Comparison of ENCODE assay signal across 8 mouse cellular contexts in genomic region chr13:64152671-64153082, GRCm38 (mm10). TPM values are rescaled to one million over a fixed set of nuclear protein-coding genes. Genes with fewer than 3 reads are reported as not detected.
DNase-seq lines count a peak whose midpoint lies in the region; ATAC-seq and TF ChIP-seq lines count a peak whose summit lies in the region.

No protein-coding gene starts in this region.

- H3K9ac ChIP-seq in kidney, embryonic 14.5 days (ENCODE audit: low read depth, low read length): peak overlapping the region; percentile 82
- H3K9ac ChIP-seq in MEL (ENCODE audit: control insufficient read depth, low read depth, low read length, poor library complexity, severe bottlenecking): peak overlapping the region; percentile 96
- H3K9ac ChIP-seq in forebrain, embryonic 13.5 days: peak overlapping the region; percentile 80

- WGBS in kidney, embryonic 14.5 days: 0% methylated on average over 59 of the region's 61 CpGs
- under 1% methylated on average over 52 of the region's 61 CpGs for WGBS in forebrain, embryonic 13.5 days

- no peaks in the 10 kb centered on the region for H3K27me3 ChIP-seq in kidney, embryonic 14.5 days (ENCODE audit: control insufficient read depth, insufficient read depth, low read length)
- H3K27me3 ChIP-seq in MEL (ENCODE audit: control insufficient read depth in 1 of 2, insufficient read depth in 2 of 2, low read length in 2 of 2) (peaks cover 0 to 7% of the 10 kb centered on the region in 2 experiments; a peak in 2 of 4 replicates), myocyte (ENCODE audit: control insufficient read depth, insufficient read depth, insufficient read length) (no peaks in the 10 kb centered on the region)
- peaks cover 3% of the 10 kb centered on the region; the same call in 1 of the 2 replicates for H3K27me3 ChIP-seq in forebrain, embryonic 13.5 days

- H3K36me3 ChIP-seq in kidney, embryonic 14.5 days (ENCODE audit: control insufficient read depth, insufficient read depth, low read length): no peaks in the 10 kb centered on the region
- H3K36me3 ChIP-seq in MEL (ENCODE audit: control insufficient read depth in 1 of 2, insufficient read depth in 2 of 2, low read length in 2 of 2) (peaks cover 1 to 23% of the 10 kb centered on the region in 2 experiments; a peak in 3 of 4 replicates), myocyte (ENCODE audit: control insufficient read depth, insufficient read depth) (no peaks in the 10 kb centered on the region)
- no peaks in the 10 kb centered on the region for H3K36me3 ChIP-seq in forebrain, embryonic 13.5 days (ENCODE audit: poor library complexity, severe bottlenecking)

- H3K4me2 ChIP-seq in kidney, embryonic 14.5 days (replicated peaks; ENCODE audit: low read depth, low read length): peak overlapping the region; percentile 57
- H3K4me2 ChIP-seq in forebrain, embryonic 13.5 days: peak overlapping the region; percentile 87
- H3K4me2 ChIP-seq in myocyte (ENCODE audit: low read depth): peak overlapping the region; percentile 54

- peak; percentile 21 for ATAC-seq in kidney, embryonic 14.5 days (ENCODE audit: low FRiP score, low TSS enrichment)
- peak; percentile 44 for ATAC-seq in forebrain, embryonic 13.5 days

- no peak for TF ChIP-seq RAD21 in MEL (IDR thresholded peaks at IDR 0.05; ENCODE audit: low read depth, low read length)

- H3K4me3 ChIP-seq in kidney, embryonic 14.5 days (ENCODE audit: low read length): peak overlapping the region; percentile 83
- peak overlapping the region; percentile 62 to 63 for H3K4me3 ChIP-seq in MEL (ENCODE audit: control insufficient read depth in 1 of 2, insufficient read depth in 1 of 2, low read depth in 2 of 2, low read length in 2 of 2)
- peak overlapping the region; percentile 88 for H3K4me3 ChIP-seq in forebrain, embryonic 13.5 days
- H3K4me3 ChIP-seq in myocyte: peak overlapping the region; percentile 37

- H3ac ChIP-seq in myocyte (ENCODE audit: control insufficient read depth, insufficient read length): peak overlapping the region; percentile 40

- H3K4me1 ChIP-seq in kidney, embryonic 14.5 days (ENCODE audit: control insufficient read depth, insufficient read depth, low read length): peaks cover 17% of the 10 kb centered on the region; the same call in 1 of the 2 replicates
- peaks cover 3 to 10% of the 10 kb centered on the region in 2 experiments; a peak in 3 of 4 replicates for H3K4me1 ChIP-seq in MEL (ENCODE audit: control insufficient read depth in 1 of 2, insufficient read depth in 2 of 2, low read length in 2 of 2)
- peaks cover 29% of the 10 kb centered on the region for H3K4me1 ChIP-seq in forebrain, embryonic 13.5 days

- no peaks in the 10 kb centered on the region for H3K9me3 ChIP-seq in kidney, embryonic 14.5 days (ENCODE audit: control insufficient read depth, low read length)
- no peaks in the 10 kb centered on the region for H3K9me3 ChIP-seq in MEL (replicated peaks; ENCODE audit: insufficient read depth, low read length)
- H3K9me3 ChIP-seq in forebrain, embryonic 13.5 days (replicated peaks): no peaks in the 10 kb centered on the region

- H3K27ac ChIP-seq in kidney, embryonic 14.5 days (ENCODE audit: low read depth, low read length): peak overlapping the region; percentile 73
- H3K27ac ChIP-seq in MEL (ENCODE audit: control insufficient read depth, low read depth, low read length): peak overlapping the region; percentile 95
- peak overlapping the region; percentile 87 for H3K27ac ChIP-seq in forebrain, embryonic 13.5 days

- no peak for TF ChIP-seq EP300 in MEL (IDR thresholded peaks at IDR 0.05; ENCODE audit: low read depth in 1 of 2, low read length in 2 of 2)

- intact Hi-C loops in left cerebral cortex, postnatal 4 days (cut with DNase I): no loop called here

- TF ChIP-seq POLR2A in MEL (IDR thresholded peaks at IDR 0.05; ENCODE audit: control insufficient read depth in 1 of 2, insufficient read depth in 1 of 2, low read depth in 1 of 2, low read length in 2 of 2, poor library complexity in 1 of 2): peak in 1 of 2 experiments; percentile 74; a peak in 1 of 4 replicates
- no peak for TF ChIP-seq POLR2A in myocyte (IDR thresholded peaks at IDR 0.05; ENCODE audit: insufficient read length, low read depth)

- DNase-seq in kidney, adult 9 months: no peak
- DNase-seq in MEL (ENCODE audit: low read depth, low spot score): peak; percentile 63
- peak; percentile 48 for DNase-seq in left cerebral cortex, postnatal 4 days
- no peak for DNase-seq in adrenal gland, postnatal 36 days
- DNase-seq in kidney, postnatal 4 days: no peak

- no peak for TF ChIP-seq CTCF in MEL (IDR thresholded peaks at IDR 0.05 in 2 of 3, conservative IDR thresholded peaks at IDR 0.05 in 1 of 3; ENCODE audit: control insufficient read depth in 1 of 3, insufficient read depth in 1 of 3, low read depth in 2 of 3, low read length in 3 of 3, poor library complexity in 1 of 3, severe bottlenecking in 1 of 3)

- H3K79me2 ChIP-seq in MEL (ENCODE audit: control insufficient read depth, insufficient read depth, low read length, poor library complexity): peaks cover 42% of the 10 kb centered on the region
- H3K79me2 ChIP-seq in myocyte (ENCODE audit: control insufficient read depth, insufficient read depth): peaks cover 46% of the 10 kb centered on the region

TF ChIP-seq in MEL, 35 proteins besides CTCF, POLR2A, EP300 and RAD21:
- TF ChIP-seq JUND (IDR thresholded peaks at IDR 0.05; ENCODE audit: low read depth, low read length) (no peak), USF2 (IDR thresholded peaks at IDR 0.05; ENCODE audit: borderline replicate concordance in 1 of 2, insufficient read depth in 1 of 2, low read depth in 1 of 2, low read length in 2 of 2) (no peak), E2F4 (IDR thresholded peaks at IDR 0.05; ENCODE audit: borderline replicate concordance, low read depth, low read length) (no peak), GATA1 (IDR thresholded peaks at IDR 0.05; ENCODE audit: low read depth, low read length) (no peak), MAX (IDR thresholded peaks at IDR 0.05; ENCODE audit: low read length) (no peak), TAL1 (IDR thresholded peaks at IDR 0.05; ENCODE audit: low read length) (no peak)

TF ChIP-seq in myocyte, 11 proteins besides CTCF, POLR2A, EP300 and RAD21:
- no peak for TF ChIP-seq POLR2AphosphoS2 (IDR thresholded peaks at IDR 0.05; ENCODE audit: insufficient read length, low read depth)
- TF ChIP-seq SRF (IDR thresholded peaks at IDR 0.05; ENCODE audit: control insufficient read depth, insufficient read length, low read depth): no peak
- TF ChIP-seq MAX (IDR thresholded peaks at IDR 0.05; ENCODE audit: low read depth): no peak
- no peak for TF ChIP-seq REST (IDR thresholded peaks at IDR 0.05; ENCODE audit: insufficient read depth, insufficient read length)
- no peak for TF ChIP-seq MYOG (IDR thresholded peaks at IDR 0.05; ENCODE audit: control insufficient read depth in 1 of 3, insufficient read depth in 1 of 3, insufficient read length in 2 of 3, low read depth in 2 of 3)
- no peak for TF ChIP-seq USF1 (IDR thresholded peaks at IDR 0.05; ENCODE audit: low read depth)
- no peak for TF ChIP-seq CEBPB (IDR thresholded peaks at IDR 0.05; ENCODE audit: insufficient read depth, poor library complexity, severe bottlenecking)
- TF ChIP-seq E2F4 (IDR thresholded peaks at IDR 0.05; ENCODE audit: insufficient read depth): no peak
- no peak for TF ChIP-seq TCF12 (IDR thresholded peaks at IDR 0.05; ENCODE audit: insufficient read depth, poor library complexity, severe bottlenecking)
- no peak for TF ChIP-seq MYOD1 (IDR thresholded peaks at IDR 0.05; ENCODE audit: control insufficient read depth in 1 of 3, insufficient read length in 2 of 3, low read depth in 2 of 3)
- TF ChIP-seq TCF3 (IDR thresholded peaks at IDR 0.05; ENCODE audit: insufficient read length, low read depth): no peak

RNA-seq across cellular contexts. Expression of gene Zfp367, which starts 0.3 kb away (rescaled TPM):
- 13.6 and 21.4 TPM in 2 replicates for polyA plus RNA-seq in kidney, embryonic 14.5 days (2014; fragmentation: Nextera tagmentation; extraction: Ambion mirVana)
- total RNA-seq in MEL (2012; rRNA removed): 19.5 and 23.4 TPM in 2 replicates
- polyA plus RNA-seq in MEL (2012; ENCODE audit: insufficient read depth in 1 of 2, insufficient read length in 2 of 2, low read depth in 1 of 2, low replicate concordance in 2 of 2, missing spikeins in 1 of 2) (10 to 100 TPM in 1 of 2 experiments, not detected in 1; 28.4 TPM), myocyte (2012; fragmentation: generic; extraction: Trizol) (3.0 TPM)
- polyA plus RNA-seq in forebrain, embryonic 13.5 days (2015; fragmentation: Nextera tagmentation; extraction: Ambion mirVana): 18.9 and 20.4 TPM in 2 replicates
- 1 to 10 TPM; 4.9 to 5.4 TPM for total RNA-seq in left cerebral cortex, postnatal 4 days (2021)
- total RNA-seq in adrenal gland, postnatal 36 days (2021): 10 to 100 TPM; 23.7 to 32.5 TPM

RNA-seq across cellular contexts. Expression of gene Habp4, which starts 8.9 kb away (rescaled TPM):
- 23.7 and 32.6 TPM in 2 replicates for polyA plus RNA-seq in kidney, embryonic 14.5 days (2014; fragmentation: Nextera tagmentation; extraction: Ambion mirVana)
- 4.4 and 4.5 TPM in 2 replicates for total RNA-seq in MEL (2012; rRNA removed)
- polyA plus RNA-seq in MEL (2012; ENCODE audit: insufficient read depth in 1 of 2, insufficient read length in 2 of 2, low read depth in 1 of 2, low replicate concordance in 2 of 2, missing spikeins in 1 of 2): 10 to 100 TPM in 1 of 2 experiments, not detected in 1; 19.8 TPM
- polyA plus RNA-seq in forebrain, embryonic 13.5 days (2015; fragmentation: Nextera tagmentation; extraction: Ambion mirVana): 10.9 and 12.4 TPM in 2 replicates
- total RNA-seq in left cerebral cortex, postnatal 4 days (2021): 10 to 100 TPM; 51.5 to 54.6 TPM
- polyA plus RNA-seq in myocyte (2012; fragmentation: generic; extraction: Trizol): 32.5 TPM
- total RNA-seq in adrenal gland, postnatal 36 days (2021): 10 to 100 TPM; 25.8 to 27.3 TPM

RNA-seq across cellular contexts. Expression of gene Slc35d2, which starts 23.5 kb away (rescaled TPM):
- polyA plus RNA-seq in kidney, embryonic 14.5 days (2014; fragmentation: Nextera tagmentation; extraction: Ambion mirVana): 5.5 TPM in 2 replicates
- 3.9 and 6.0 TPM in 2 replicates for total RNA-seq in MEL (2012; rRNA removed)
- polyA plus RNA-seq in MEL (2012; ENCODE audit: insufficient read depth in 1 of 2, insufficient read length in 2 of 2, low read depth in 1 of 2, low replicate concordance in 2 of 2, missing spikeins in 1 of 2): 10 to 100 TPM in 1 of 2 experiments, not detected in 1; 11.6 TPM
- 1.2 and 1.3 TPM in 2 replicates for polyA plus RNA-seq in forebrain, embryonic 13.5 days (2015; fragmentation: Nextera tagmentation; extraction: Ambion mirVana)
- 1 to 10 TPM in 1 of 2 experiments, under 1 TPM in 1; 0.96 to 1.2 TPM for total RNA-seq in left cerebral cortex, postnatal 4 days (2021)
- polyA plus RNA-seq in myocyte (2012; fragmentation: generic; extraction: Trizol): 2.5 TPM
- 1 to 10 TPM; 5.9 to 7.8 TPM for total RNA-seq in adrenal gland, postnatal 36 days (2021)

Comparison
In these comparisons a context has a peak if more than half of its experiments do, and no peak if none do; other contexts are left out.
1. H3K4me3 ChIP-seq: peak in every context shown above with its lines; median percentile 88 in forebrain, embryonic 13.5 days; 83 in kidney, embryonic 14.5 days; 62 in MEL; 37 in myocyte.
2. DNase-seq: peak in MEL (single experiment) and left cerebral cortex, postnatal 4 days (single experiment); none in kidney, adult 9 months (single experiment), adrenal gland, postnatal 36 days (0 of 2) and kidney, postnatal 4 days (0 of 2).
3. Peak in every context shown above with its lines, with median percentiles within 50 percentile points of each other: H3K27ac ChIP-seq, H3K4me2 ChIP-seq and H3K9ac ChIP-seq.